Mouse (Mus musculus) ES-Bruce4 (cell line): ENCODE data around the gene Lsm3. TPM values are rescaled to one million over a fixed set of nuclear protein-coding genes. Genes with fewer than 3 reads are reported as not detected.
A peak's percentile ranks its signal among the peaks of the same experiment; 100 is the strongest.

Source experiments
- H3K27ac ChIP-seq: 2 replicates; pipeline ENCODE4 v1.5.1; 2012; ENCODE audit warnings: low read length, inconsistent platforms; ENCODE audit not compliant: insufficient read depth
- H3K27me3 ChIP-seq: 2 replicates; pipeline ENCODE4 v1.6.1; 2012; ENCODE audit warnings: mild to moderate bottlenecking, low read length, inconsistent platforms; ENCODE audit not compliant: control insufficient read depth, poor library complexity, insufficient read depth, severe bottlenecking
- H3K36me3 ChIP-seq: 2 replicates; pipeline ENCODE4 v1.6.1; 2012; ENCODE audit warnings: inconsistent platforms, mild to moderate bottlenecking, low read length, moderate library complexity; ENCODE audit not compliant: control insufficient read depth, poor library complexity, insufficient read depth, severe bottlenecking
- H3K4me1 ChIP-seq: one replicate; pipeline ENCODE4 v1.8.1; 2011; ENCODE audit warnings: low read length; ENCODE audit not compliant: control insufficient read depth, insufficient read depth
- H3K4me3 ChIP-seq: 2 replicates; pipeline ENCODE4 v1.5.1; 2011; ENCODE audit warnings: low read depth, mild to moderate bottlenecking, low read length
- H3K9ac ChIP-seq: 2 replicates; pipeline ENCODE4 v1.6.1; 2012; ENCODE audit warnings: low read depth, mild to moderate bottlenecking, inconsistent platforms; ENCODE audit not compliant: poor library complexity, severe bottlenecking
- H3K9me3 ChIP-seq: replicated peaks from 2 replicates; pipeline ENCODE4 v1.6.1; 2012; ENCODE audit warnings: mild to moderate bottlenecking, low read length, inconsistent platforms; ENCODE audit not compliant: control insufficient read depth, poor library complexity, insufficient read depth, severe bottlenecking
- CTCF ChIP-seq: IDR thresholded peaks from one replicate; pipeline ENCODE4 v1.8.1; 2011; ENCODE audit warnings: low read depth, low read length
- EP300 ChIP-seq: IDR thresholded peaks from 2 replicates; pipeline ENCODE4 v1.6.1; 2011; ENCODE audit warnings: low read depth, low read length; ENCODE audit not compliant: insufficient read depth
- POLR2A ChIP-seq: IDR thresholded peaks from one replicate; pipeline ENCODE4 v1.8.1; 2011; ENCODE audit warnings: low read length; ENCODE audit not compliant: insufficient read depth
- polyA plus RNA-seq: library from polyadenylated mRNA; stranded (reverse); fragments of >200 nt; gene quantifications from 2 replicates; pipeline ENCODE4 v1.2.4, GENCODE M21; 2011; ENCODE audit warnings: low read depth; ENCODE audit not compliant: missing spikeins, insufficient read depth, insufficient read length

Gene Lsm3
- polyA plus RNA-seq, 1 experiment = 188 TPM

- H3K9ac ChIP-seq = peak within 1 kb of the TSS; percentile 86
- no peaks in the 10 kb centered on the region for H3K9me3 ChIP-seq
- H3K27ac ChIP-seq = peak within 1 kb of the TSS; percentile 10; the same call in 1 of the 2 replicates
- TF ChIP-seq CTCF (no peak), POLR2A (peak; percentile 28)
- no peaks in the 10 kb centered on the region; the same call in none of the 2 replicates for H3K36me3 ChIP-seq
- H3K4me1 ChIP-seq = peaks cover 7% of the 10 kb centered on the region
- H3K27me3 ChIP-seq = no peaks in the 10 kb centered on the region
- H3K4me3 ChIP-seq = peak within 1 kb of the TSS; percentile 78
Observed at GRCm38 (mm10) chr6:91472868-91473804, 42.6 kb upstream of the Lsm3 start, which contains the start of the genes Chchd4 and Tmem43. TSS of gene Chchd4 (minus strand) at chr6:91473546. TSS of gene Tmem43 (plus strand) at chr6:91473703.

GRCm38 (mm10) chr6:91473805-91474440 is 41.8 kb upstream of the Lsm3 start:
- Histone ChIP-seq H3K27ac (no peak overlapping the region), H3K36me3 (no peaks in the 10 kb centered on the region; the same call in none of the 2 replicates), H3K4me1 (peaks cover 3% of the 10 kb centered on the region), H3K9me3 (no peaks in the 10 kb centered on the region), H3K27me3 (no peaks in the 10 kb centered on the region), H3K9ac (peak overlapping the region; percentile 20), H3K4me3 (peak overlapping the region; percentile 71)
- TF ChIP-seq EP300 (no peak), POLR2A (no peak), CTCF (no peak)

GRCm38 (mm10) chr6:91474441-91475190 is 41.1 kb upstream of the Lsm3 start:
- H3K4me1 ChIP-seq = peaks cover 3% of the 10 kb centered on the region
- peaks cover under 1% of the 10 kb centered on the region for H3K36me3 ChIP-seq
- TF ChIP-seq EP300 (no peak), CTCF (no peak), POLR2A (no peak)
- H3K9me3 ChIP-seq = no peaks in the 10 kb centered on the region
- no peak overlapping the region for H3K27ac ChIP-seq
- peak overlapping the region; percentile 71 for H3K4me3 ChIP-seq
- H3K27me3 ChIP-seq = no peaks in the 10 kb centered on the region
- H3K9ac ChIP-seq = 0 out of 2 replicates have a peak overlapping the region, but pooled peaks have one; percentile 20

GRCm38 (mm10) chr6:91476541-91476940 is 39.2 kb upstream of the Lsm3 start:
- Histone ChIP-seq H3K4me1 (peaks cover 3% of the 10 kb centered on the region), H3K27ac (no peak overlapping the region), H3K9ac (peak overlapping the region; percentile 8; the same call in 1 of the 2 replicates), H3K4me3 (no peak overlapping the region), H3K36me3 (peaks cover 3% of the 10 kb centered on the region), H3K9me3 (no peaks in the 10 kb centered on the region), H3K27me3 (no peaks in the 10 kb centered on the region)
- TF ChIP-seq CTCF = no peak
- TF ChIP-seq POLR2A = no peak
- TF ChIP-seq EP300 = peak; percentile 38; the same call in 1 of the 2 replicates

GRCm38 (mm10) chr6:91483371-91483770 is 32.4 kb upstream of the Lsm3 start:
- Histone ChIP-seq H3K36me3 (peaks cover 3% of the 10 kb centered on the region), H3K27ac (no peak overlapping the region), H3K9me3 (no peaks in the 10 kb centered on the region), H3K9ac (no peak overlapping the region), H3K4me3 (no peak overlapping the region), H3K4me1 (no peaks in the 10 kb centered on the region), H3K27me3 (no peaks in the 10 kb centered on the region)
- TF ChIP-seq CTCF = no peak
- no peak for TF ChIP-seq POLR2A
